Mouse (Mus musculus): ENCODE measurements around the gene Atf6.

Atf6 gene

GRCm38 (mm10) chr1:170845448-170846307 lies 21.9 kb downstream of the Atf6 start:
- no peak for DNase-seq (ENCODE audit: low read depth)

GRCm38 (mm10) chr1:170844380-170844779 lies 23.2 kb downstream of the Atf6 start:
- DNase-seq (ENCODE audit: low read depth), result peak; percentile 66

- DNase-seq (ENCODE audit: low read depth), result peak; percentile 46
Observed at GRCm38 (mm10) chr1:170839685-170840084, 27.9 kb downstream of the Atf6 start.

GRCm38 (mm10) chr1:170834756-170835155 lies 32.8 kb downstream of the Atf6 start:
- DNase-seq (ENCODE audit: low read depth), result no peak

- DNase-seq (ENCODE audit: low read depth), result no peak
Observed at GRCm38 (mm10) chr1:170829781-170830180, 37.8 kb downstream of the Atf6 start.

- no peak for DNase-seq (ENCODE audit: low read depth)
Observed at GRCm38 (mm10) chr1:170829344-170829743, 38.2 kb downstream of the Atf6 start.

- no peak for DNase-seq (ENCODE audit: low read depth)
Observed at GRCm38 (mm10) chr1:170820103-170820814, 47.3 kb downstream of the Atf6 start.

GRCm38 (mm10) chr1:170815287-170816004 lies 52.1 kb downstream of the Atf6 start:
- DNase-seq (ENCODE audit: low read depth), result no peak

GRCm38 (mm10) chr1:170812822-170813221 lies 54.7 kb downstream of the Atf6 start:
- no peak for DNase-seq (ENCODE audit: low read depth)

- DNase-seq (ENCODE audit: low read depth), result no peak
Observed at GRCm38 (mm10) chr1:170807600-170808270, 59.8 kb downstream of the Atf6 start.

- DNase-seq (ENCODE audit: low read depth), result no peak
Observed at GRCm38 (mm10) chr1:170804721-170805120, 62.9 kb downstream of the Atf6 start.

- DNase-seq (ENCODE audit: low read depth), result no peak
Observed at GRCm38 (mm10) chr1:170802669-170803068, 64.9 kb downstream of the Atf6 start.

GRCm38 (mm10) chr1:170800694-170801093 lies 66.9 kb downstream of the Atf6 start:
- peak; percentile 16 for DNase-seq (ENCODE audit: low read depth)

GRCm38 (mm10) chr1:170795741-170796347 lies 71.7 kb downstream of the Atf6 start:
- DNase-seq (ENCODE audit: low read depth), result no peak

- DNase-seq (ENCODE audit: low read depth), result no peak
Observed at GRCm38 (mm10) chr1:170791542-170791941, 76.0 kb downstream of the Atf6 start.

- no peak for DNase-seq (ENCODE audit: low read depth)
Observed at GRCm38 (mm10) chr1:170791001-170791400, 76.6 kb downstream of the Atf6 start.

GRCm38 (mm10) chr1:170787643-170788042 lies 79.9 kb downstream of the Atf6 start:
- no peak for DNase-seq (ENCODE audit: low read depth)

GRCm38 (mm10) chr1:170786570-170787341 lies 80.8 kb downstream of the Atf6 start:
- no peak for DNase-seq (ENCODE audit: low read depth)

GRCm38 (mm10) chr1:170777688-170778087 lies 89.9 kb downstream of the Atf6 start:
- no peak for DNase-seq (ENCODE audit: low read depth)

GRCm38 (mm10) chr1:170774431-170774830 lies 93.1 kb downstream of the Atf6 start:
- no peak for DNase-seq (ENCODE audit: low read depth)

GRCm38 (mm10) chr1:170773506-170773905 lies 94.1 kb downstream of the Atf6 start:
- no peak for DNase-seq (ENCODE audit: low read depth)
